ENCODE assay signal across 7 mouse cellular contexts in the genomic region with DNA sequence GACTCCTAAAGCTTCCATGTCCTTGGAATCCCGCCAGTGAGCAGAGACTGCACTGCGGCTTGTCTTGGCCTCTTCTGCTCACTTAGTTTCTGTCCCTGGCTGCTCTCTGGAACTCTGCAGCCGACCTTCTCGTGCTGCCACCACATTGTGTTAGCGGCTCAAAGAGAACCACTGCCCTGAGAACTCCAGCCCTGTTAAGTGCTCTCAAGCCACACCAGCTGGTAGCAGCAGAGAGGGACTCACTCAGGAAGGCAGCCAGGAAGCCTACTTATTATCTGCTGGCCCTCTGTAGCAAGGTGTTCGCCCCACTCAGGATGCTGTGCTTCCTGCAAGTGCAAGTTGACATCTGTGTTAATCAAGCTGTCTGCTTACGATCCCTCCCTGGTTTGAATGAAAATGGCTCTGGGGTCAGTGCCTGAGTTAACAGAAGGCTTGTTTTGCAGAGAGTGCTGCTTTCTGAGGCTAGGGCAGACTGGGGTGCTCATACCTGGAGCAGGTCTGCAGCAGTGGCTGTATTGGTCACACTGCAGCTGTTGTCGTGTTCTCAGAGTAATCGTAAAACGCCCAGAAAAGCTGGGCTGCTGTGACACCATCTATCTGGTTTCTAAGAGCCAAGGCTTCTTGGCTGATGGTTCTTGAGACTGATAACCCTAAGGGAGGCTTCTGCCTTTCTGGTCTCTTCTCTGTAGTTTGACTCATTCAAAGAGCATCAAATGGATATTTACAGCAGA. TPM values are rescaled to one million over a fixed set of nuclear protein-coding genes. Genes with fewer than 3 reads are reported as not detected.
DNase-seq lines count a peak whose midpoint lies in the region; ATAC-seq and TF ChIP-seq lines count a peak whose summit lies in the region.

No protein-coding gene starts in this region.

- peak; percentile 38 to 42 for DNase-seq in spleen, postnatal 10 days (ENCODE audit: low spot score in 2 of 2)
- DNase-seq in spleen, postnatal 36 days (ENCODE audit: low spot score in 2 of 2) = no peak
- DNase-seq in cerebellum, postnatal 10 days = peak; percentile 81 to 84
- peak; percentile 74 to 79 for DNase-seq in kidney, postnatal 25 days
- DNase-seq in lung, postnatal 0 days (ENCODE audit: low spot score) = peak; percentile 68
- DNase-seq in MN1 (ENCODE audit: low spot score) = no peak

- H3K4me3 ChIP-seq in heart, embryonic 12.5 days = peak overlapping the region; percentile 25
- 0 out of 2 replicates have a peak overlapping the region, but pooled peaks have one; percentile 1 for H3K4me3 ChIP-seq in lung, postnatal 0 days (ENCODE audit: low read depth, low read length)

- H3K4me2 ChIP-seq in heart, embryonic 12.5 days = peak overlapping the region; percentile 65
- peak overlapping the region; percentile 39 for H3K4me2 ChIP-seq in lung, postnatal 0 days (replicated peaks; ENCODE audit: low read depth, low read length)

- no peaks in the 10 kb centered on the region for H3K27me3 ChIP-seq in heart, embryonic 12.5 days (replicated peaks)
- H3K27me3 ChIP-seq in lung, postnatal 0 days (replicated peaks; ENCODE audit: insufficient read depth, low read length) = no peaks in the 10 kb centered on the region

- WGBS in heart, embryonic 12.5 days = 34% methylated on average over 10 of the region's 10 CpGs
- 24% methylated on average over 10 of the region's 10 CpGs for WGBS in lung, postnatal 0 days

- peak; percentile 14; the same call in 1 of the 2 replicates for TF ChIP-seq CTCF in lung, postnatal 0 days (IDR thresholded peaks at IDR 0.05)

- peak overlapping the region; percentile 43; the same call in 1 of the 2 replicates for H3K9ac ChIP-seq in heart, embryonic 12.5 days
- H3K9ac ChIP-seq in lung, postnatal 0 days (replicated peaks; ENCODE audit: low read depth) = no peak overlapping the region

- peaks cover 16% of the 10 kb centered on the region for H3K36me3 ChIP-seq in heart, embryonic 12.5 days
- H3K36me3 ChIP-seq in lung, postnatal 0 days (ENCODE audit: insufficient read depth, low read length) = no peaks in the 10 kb centered on the region; the same call in 1 of the 2 replicates

- peaks cover 7% of the 10 kb centered on the region for H3K9me3 ChIP-seq in heart, embryonic 12.5 days (replicated peaks)
- H3K9me3 ChIP-seq in lung, postnatal 0 days (ENCODE audit: low read length) = no peaks in the 10 kb centered on the region

- peak overlapping the region; percentile 66 for H3K27ac ChIP-seq in heart, embryonic 12.5 days (ENCODE audit: poor library complexity, severe bottlenecking)
- no peak overlapping the region for H3K27ac ChIP-seq in lung, postnatal 0 days (ENCODE audit: low read length)

- peaks cover 41% of the 10 kb centered on the region for H3K4me1 ChIP-seq in heart, embryonic 12.5 days (replicated peaks)
- peaks cover 26% of the 10 kb centered on the region for H3K4me1 ChIP-seq in lung, postnatal 0 days (ENCODE audit: insufficient read depth, low read depth, low read length)

- no peak for TF ChIP-seq EP300 in lung, postnatal 0 days (IDR thresholded peaks at IDR 0.05)

- no peak for ATAC-seq in heart, embryonic 12.5 days (ENCODE audit: insufficient number of reproducible peaks, low FRiP score)
- peak; percentile 72 for ATAC-seq in lung, postnatal 0 days

RNA-seq across cellular contexts. Expression of a gene that starts 15.3 kb away (rescaled TPM):
- polyA plus RNA-seq in heart, embryonic 12.5 days (2016; fragmentation: Nextera tagmentation; extraction: Ambion mirVana) = 29.9 and 31.0 TPM in 2 replicates
- polyA plus RNA-seq in lung, postnatal 0 days (2015; fragmentation: Nextera tagmentation; extraction: Ambion mirVana) = 19.2 and 21.8 TPM in 2 replicates

Comparison
In these comparisons a context has a peak if more than half of its experiments do, and no peak if none do; other contexts are left out.
1. DNase-seq: peak in spleen, postnatal 10 days (2 of 2), cerebellum, postnatal 10 days (2 of 2), kidney, postnatal 25 days (2 of 2) and lung, postnatal 0 days (single experiment); none in spleen, postnatal 36 days (0 of 2) and MN1 (single experiment).